Mouse (Mus musculus) 3134 (cell line): ENCODE measurements around the gene Ankrd1.

Experiments
- DNase-seq: peaks from one replicate; pipeline ENCODE4 v3.0.0-alpha.2; 2011; ENCODE audit warnings: low spot score; ENCODE audit not compliant: insufficient read length; ENCODE audit errors: extremely low read depth

Ankrd1 gene

GRCm38 (mm10) chr19:36111054-36111895 is 8.6 kb downstream of the Ankrd1 start:
- DNase-seq, result peak; percentile 45

- no peak for DNase-seq
These were observed 9.4 kb downstream of the Ankrd1 start for GRCm38 (mm10) chr19:36110465-36110864.

DNA sequence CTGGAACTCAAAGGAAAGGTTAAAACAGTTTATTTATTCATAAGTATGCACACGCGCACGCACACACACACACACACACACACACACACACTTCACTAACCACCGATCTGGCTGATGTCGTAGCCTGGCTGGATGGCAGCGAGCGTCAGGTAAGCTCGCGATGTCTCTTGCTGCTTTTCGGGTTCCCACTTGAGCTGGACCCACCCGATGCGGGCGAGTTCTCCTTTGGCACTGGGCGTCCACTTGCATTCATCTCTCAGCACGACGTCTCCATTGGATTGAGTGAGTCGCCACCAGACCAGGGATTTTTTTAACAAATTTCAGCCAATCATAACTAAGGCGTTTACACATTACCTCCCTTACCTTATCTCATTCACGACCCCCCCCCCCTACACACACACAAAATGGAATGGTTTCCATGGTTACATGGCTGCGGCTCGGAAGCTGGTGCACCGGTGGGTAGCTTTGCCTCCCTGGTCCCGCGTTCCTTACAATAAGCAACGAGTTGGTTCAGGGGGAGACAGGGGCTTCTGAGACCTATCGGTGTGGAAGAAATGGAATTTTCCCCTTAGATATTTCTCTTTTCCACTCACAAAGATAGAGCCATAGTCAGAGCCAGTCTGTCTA is 10.5 kb downstream of the Ankrd1 start:
- DNase-seq, result no peak

GRCm38 (mm10) chr19:36103909-36104308 is 16.0 kb downstream of the Ankrd1 start:
- DNase-seq, result peak; percentile 27

GRCm38 (mm10) chr19:36098916-36099315 is 21.0 kb downstream of the Ankrd1 start:
- DNase-seq, result no peak

- no peak for DNase-seq
These were observed 21.6 kb downstream of the Ankrd1 start for GRCm38 (mm10) chr19:36098265-36098664.

DNA sequence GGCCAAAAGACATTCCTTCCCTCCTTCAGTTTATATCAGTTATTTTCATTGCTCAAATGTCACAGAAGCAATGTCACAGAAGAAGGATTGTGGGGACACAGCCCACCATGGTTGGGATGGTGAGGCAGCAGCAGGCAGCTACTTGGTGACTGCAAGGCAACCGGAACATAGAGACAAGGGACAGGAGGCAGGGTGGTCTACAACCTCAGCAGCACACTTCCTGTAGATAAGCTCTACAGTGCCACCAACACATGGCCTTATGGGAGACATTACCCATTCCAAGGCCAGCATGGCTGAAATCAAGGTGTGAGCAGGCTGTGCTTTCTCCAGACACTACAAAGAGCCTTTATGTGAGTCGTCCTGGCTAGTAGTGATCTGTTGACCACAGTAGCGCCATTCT is 22.7 kb downstream of the Ankrd1 start:
- DNase-seq, result no peak

GRCm38 (mm10) chr19:36090781-36091180 is 29.1 kb downstream of the Ankrd1 start:
- peak; percentile 17 for DNase-seq

DNA sequence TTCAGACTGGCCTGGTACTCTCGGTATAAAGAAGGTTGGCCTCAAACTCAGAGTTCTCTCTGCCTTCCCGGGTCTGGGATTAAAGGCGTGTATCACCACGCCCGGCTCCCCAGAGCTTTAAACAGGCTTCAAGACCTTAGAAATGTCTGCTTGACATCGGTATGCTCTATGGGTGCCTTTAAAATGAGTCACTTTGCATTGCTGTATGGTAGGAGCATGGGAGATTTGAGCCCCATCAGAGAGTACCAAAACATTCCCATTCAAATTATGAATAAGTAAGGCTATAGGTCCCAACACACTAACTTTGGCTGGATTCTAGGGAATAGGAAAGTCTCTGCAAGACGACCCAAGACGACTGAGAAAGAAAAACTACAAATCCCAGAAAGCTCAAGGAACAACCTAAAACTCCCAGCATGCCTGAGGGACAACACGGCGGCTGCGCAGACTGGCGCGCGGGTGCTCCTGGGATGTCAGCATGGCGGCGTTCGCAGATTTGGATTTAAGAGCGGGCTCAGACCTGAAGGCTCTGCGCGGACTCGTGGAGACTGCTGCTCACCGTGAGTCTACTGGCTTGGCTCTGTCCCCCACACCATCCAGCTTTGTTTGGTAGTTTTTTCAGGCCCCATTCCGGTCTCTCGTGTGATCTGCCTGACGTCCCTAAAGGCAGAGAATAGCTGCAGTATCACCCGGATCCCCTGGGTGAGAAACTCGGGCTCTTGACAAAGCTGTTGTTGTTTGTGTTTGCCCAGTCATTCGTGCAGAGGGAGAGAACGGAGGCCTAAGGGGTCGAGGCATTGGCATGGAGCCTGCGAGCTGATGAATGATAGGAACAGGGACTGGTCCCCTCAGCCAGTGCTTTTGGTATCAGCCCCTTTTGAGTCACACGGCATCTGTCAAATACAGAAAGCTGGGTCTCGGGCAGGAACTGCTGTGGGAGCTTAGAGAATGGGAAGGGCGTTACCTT is 36.4 kb downstream of the Ankrd1 start, which contains the start of gene Rpp30:
Gene Rpp30, plus strand, starts transcription at position 455 of the 964 bp plus-strand sequence.
- peak; percentile 93 for DNase-seq

DNA sequence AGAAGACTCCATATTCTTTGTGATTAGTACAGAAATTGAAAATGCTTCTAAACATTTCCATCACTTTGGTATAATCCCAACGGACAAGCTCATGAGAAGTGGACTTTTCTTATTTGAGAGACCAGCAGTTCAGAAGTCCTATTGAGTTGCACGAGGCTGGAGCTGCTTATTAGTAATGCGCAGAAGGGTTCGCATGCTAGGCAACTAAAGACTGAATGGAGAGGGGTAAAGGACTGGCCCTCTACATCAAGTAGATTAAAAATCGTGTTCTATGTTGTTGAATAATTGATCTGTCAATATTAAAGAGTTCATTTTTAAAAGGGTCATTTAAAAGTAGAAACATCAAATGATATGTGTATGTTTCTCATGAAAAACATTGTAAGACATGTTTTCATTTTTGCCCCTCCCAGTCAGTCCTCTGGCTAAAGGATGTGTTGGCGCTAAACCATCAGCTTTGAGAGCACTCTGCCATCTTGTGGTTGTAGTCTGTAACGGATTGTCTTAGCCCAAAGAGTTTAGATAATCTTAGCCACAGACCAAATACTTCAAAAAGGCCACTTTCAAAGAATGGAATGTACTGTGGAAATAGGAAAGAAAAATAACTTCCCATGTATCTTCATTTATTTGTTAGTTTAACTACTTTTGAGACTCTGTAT is 37.2 kb downstream of the Ankrd1 start:
- DNase-seq, result peak; percentile 46

DNA sequence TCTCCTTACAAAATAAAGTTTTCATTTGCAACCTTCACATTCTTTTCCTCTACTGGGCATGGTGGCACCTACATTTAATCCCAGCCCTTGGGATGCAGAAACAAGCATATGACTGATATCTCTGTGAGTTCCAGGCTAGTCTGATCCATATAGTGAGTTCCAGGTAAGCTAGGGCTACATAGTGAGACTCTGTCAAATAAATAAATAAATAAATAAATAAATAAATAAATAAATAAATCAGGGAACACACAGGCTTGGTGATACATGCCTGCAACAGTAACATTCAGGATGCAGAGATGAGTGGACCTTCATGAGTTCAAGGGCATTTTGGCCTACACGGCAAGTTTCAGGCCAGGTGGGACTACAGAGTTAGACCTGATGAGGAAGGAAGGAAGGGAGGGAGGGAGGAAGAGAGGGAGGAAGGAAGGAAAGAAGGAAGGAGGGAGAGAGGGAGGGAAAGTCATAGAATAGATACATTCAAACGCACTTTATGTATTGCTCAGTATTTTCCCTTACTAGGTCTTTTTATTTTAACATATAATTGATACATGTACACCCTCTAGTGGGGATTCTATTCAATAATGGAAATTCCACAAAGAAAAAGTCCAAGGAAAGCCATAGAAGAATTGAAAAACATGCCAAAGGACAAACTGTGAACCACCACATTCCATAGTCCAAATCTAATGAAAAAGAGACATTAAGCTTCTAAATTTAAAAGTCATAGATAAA is 56.9 kb downstream of the Ankrd1 start:
- no peak for DNase-seq
